Mouse (Mus musculus) CH12.LX (cell line): ENCODE measurements around the gene Picalm. TPM values are rescaled to one million over a fixed set of nuclear protein-coding genes. Genes with fewer than 3 reads are reported as not detected.

Experiments
- DNase-seq: peaks from one replicate; pipeline ENCODE4 v3.0.0-alpha.2; 2013; ENCODE audit errors: extremely low read depth
- H3K27ac ChIP-seq: 2 replicates; pipeline ENCODE4 v1.5.1; 2012; ENCODE audit warnings: low read depth, mild to moderate bottlenecking, control low read depth, moderate library complexity; ENCODE audit not compliant: insufficient read depth
- H3K27me3 ChIP-seq: replicated peaks from 2 replicates; pipeline ENCODE3; 2012; ENCODE audit warnings: inconsistent platforms
- H3K36me3 ChIP-seq, 2 experiments: replicated peaks in 1 of 2; 2 replicates each; pipeline versions ENCODE3 to v1.6.1; 2012; ENCODE audit warnings: inconsistent platforms in 1 of 2, low read length in 1 of 2, mild to moderate bottlenecking in 1 of 2, mixed read lengths in 1 of 2, moderate library complexity in 1 of 2; ENCODE audit not compliant: control insufficient read depth in 1 of 2, insufficient read depth in 1 of 2
- H3K4me1 ChIP-seq, 2 experiments: 2 replicates each; pipeline ENCODE4 v1.6.1; 2012; ENCODE audit warnings: inconsistent platforms in 1 of 2, moderate library complexity in 1 of 2; ENCODE audit not compliant: insufficient read depth in 2 of 2, control insufficient read depth in 1 of 2
- H3K4me2 ChIP-seq: 2 replicates; pipeline ENCODE4 v1.6.1; 2012; ENCODE audit warnings: low read depth, mild to moderate bottlenecking, control low read depth; ENCODE audit not compliant: poor library complexity, insufficient read depth, severe bottlenecking
- H3K4me3 ChIP-seq, 3 experiments: fragments of 150-350 bp in 1 of 3; sonication (generic) in 1 of 3; replicated peaks in 1 of 3; 2 replicates each; pipeline versions ENCODE3 to v1.5.1; 2011 to 2012; ENCODE audit warnings: low read depth in 2 of 3, low read length in 2 of 3, mild to moderate bottlenecking in 2 of 3, moderate library complexity in 2 of 3, control low read depth in 1 of 3, improper control_type of control experiment in 1 of 3, inconsistent platforms in 1 of 3, mixed read lengths in 1 of 3; ENCODE audit not compliant: poor library complexity in 1 of 3
- H3K79me2 ChIP-seq: replicated peaks from 2 replicates; pipeline ENCODE4 v1.6.1; 2012; ENCODE audit warnings: mild to moderate bottlenecking, moderate library complexity; ENCODE audit not compliant: control insufficient read depth, poor library complexity, insufficient read depth, severe bottlenecking; ENCODE audit errors: extremely low read depth
- H3K9ac ChIP-seq: 2 replicates; pipeline ENCODE4 v1.6.1; 2012; ENCODE audit warnings: low read depth, mild to moderate bottlenecking, control low read depth, moderate library complexity; ENCODE audit not compliant: insufficient read depth
- H3K9me3 ChIP-seq: replicated peaks from 2 replicates; pipeline ENCODE3; 2012; ENCODE audit warnings: low read length, inconsistent platforms, mixed read lengths
- BHLHE40 ChIP-seq: IDR thresholded peaks from 2 replicates; pipeline ENCODE4 v1.6.1; 2011; ENCODE audit warnings: mild to moderate bottlenecking, low read depth, low read length, improper control_type of control experiment
- CHD1 ChIP-seq: IDR thresholded peaks from 2 replicates; pipeline ENCODE4 v1.6.1; 2012; ENCODE audit warnings: low read depth, low read length, improper control_type of control experiment, inconsistent platforms
- CHD2 ChIP-seq: IDR thresholded peaks from 2 replicates; pipeline ENCODE4 v1.6.1; 2011; ENCODE audit warnings: low read length, improper control_type of control experiment
- CTCF ChIP-seq, 2 experiments: IDR thresholded peaks in 1 of 2; conservative IDR thresholded peaks in 1 of 2; 2 replicates each; pipeline ENCODE4 v1.5.1; 2011 to 2012; ENCODE audit warnings: low read depth in 2 of 2, low read length in 2 of 2, improper control_type of control experiment in 1 of 2, inconsistent platforms in 1 of 2, mild to moderate bottlenecking in 1 of 2, moderate library complexity in 1 of 2
- E2F4 ChIP-seq: IDR thresholded peaks from 2 replicates; pipeline ENCODE4 v1.6.1; 2011; ENCODE audit warnings: low read depth, low read length, improper control_type of control experiment; ENCODE audit not compliant: insufficient replicate concordance
- ELF1 ChIP-seq: IDR thresholded peaks from 2 replicates; pipeline ENCODE4 v1.6.1; 2014; ENCODE audit warnings: low read depth, mild to moderate bottlenecking, inconsistent platforms, low read length, improper control_type of control experiment
- EP300 ChIP-seq: IDR thresholded peaks from 2 replicates; pipeline ENCODE4 v1.6.1; 2011; ENCODE audit warnings: low read length, improper control_type of control experiment
- ETS1 ChIP-seq: conservative IDR thresholded peaks from 2 replicates; pipeline ENCODE4 v1.6.1; 2012; ENCODE audit warnings: low read depth, mild to moderate bottlenecking, inconsistent platforms, low read length, improper control_type of control experiment, moderate library complexity
- GABPA ChIP-seq: IDR thresholded peaks from 2 replicates; pipeline ENCODE4 v1.6.1; 2012; ENCODE audit warnings: low read depth, low read length, improper control_type of control experiment, inconsistent platforms; ENCODE audit not compliant: insufficient replicate concordance
- HCFC1 ChIP-seq: IDR thresholded peaks from 2 replicates; pipeline ENCODE4 v1.6.1; 2012; ENCODE audit warnings: low read depth, mild to moderate bottlenecking, inconsistent platforms, low read length, improper control_type of control experiment
- IRF4 ChIP-seq: IDR thresholded peaks from 2 replicates; pipeline ENCODE4 v1.6.1; 2014; ENCODE audit warnings: low read depth, mild to moderate bottlenecking, inconsistent platforms, low read length, improper control_type of control experiment
- JUN ChIP-seq: IDR thresholded peaks from 2 replicates; pipeline ENCODE4 v1.6.1; 2011; ENCODE audit warnings: low read depth, mild to moderate bottlenecking, low read length, improper control_type of control experiment, moderate library complexity; ENCODE audit not compliant: insufficient read depth
- JUND ChIP-seq: conservative IDR thresholded peaks from 2 replicates; pipeline ENCODE4 v1.6.1; 2011; ENCODE audit warnings: low read depth, low read length, improper control_type of control experiment
- KAT2A ChIP-seq: IDR thresholded peaks from 2 replicates; pipeline ENCODE4 v1.6.1; 2012; ENCODE audit warnings: low read length, improper control_type of control experiment, inconsistent platforms; ENCODE audit not compliant: insufficient replicate concordance
- MAFK ChIP-seq: IDR thresholded peaks from 2 replicates; pipeline ENCODE4 v1.6.1; 2011; ENCODE audit warnings: low read length, improper control_type of control experiment; ENCODE audit not compliant: insufficient replicate concordance
- MAX ChIP-seq: IDR thresholded peaks from 2 replicates; pipeline ENCODE4 v1.6.1; 2011; ENCODE audit warnings: low read length, improper control_type of control experiment
- MAZ ChIP-seq: IDR thresholded peaks from 2 replicates; pipeline ENCODE4 v1.6.1; 2012; ENCODE audit warnings: low read depth, mild to moderate bottlenecking, inconsistent platforms, low read length, improper control_type of control experiment, moderate library complexity
- MEF2A ChIP-seq: IDR thresholded peaks from 2 replicates; pipeline ENCODE4 v1.6.1; 2014; ENCODE audit warnings: low read depth, mild to moderate bottlenecking, inconsistent platforms, low read length, improper control_type of control experiment, borderline replicate concordance
- MXI1 ChIP-seq: IDR thresholded peaks from 2 replicates; pipeline ENCODE4 v1.6.1; 2011; ENCODE audit warnings: mild to moderate bottlenecking, low read depth, low read length, improper control_type of control experiment
- MYC ChIP-seq: IDR thresholded peaks from 2 replicates; pipeline ENCODE4 v1.6.1; 2011; ENCODE audit warnings: low read depth, mild to moderate bottlenecking, improper control_type of control experiment, low read length
- NELFE ChIP-seq: IDR thresholded peaks from 2 replicates; pipeline ENCODE4 v1.6.1; 2011; ENCODE audit warnings: low read depth, low read length, improper control_type of control experiment
- NRF1 ChIP-seq: IDR thresholded peaks from 2 replicates; pipeline ENCODE4 v1.6.1; 2014; ENCODE audit warnings: low read depth, mild to moderate bottlenecking, inconsistent platforms, low read length, improper control_type of control experiment, moderate library complexity
- PAX5 ChIP-seq: IDR thresholded peaks from 2 replicates; pipeline ENCODE4 v1.6.1; 2012; ENCODE audit warnings: low read length, inconsistent platforms, mixed read lengths
- POLR2A ChIP-seq: IDR thresholded peaks from 2 replicates; pipeline ENCODE4 v1.6.1; 2011; ENCODE audit warnings: low read depth, mild to moderate bottlenecking, improper control_type of control experiment, low read length
- POLR2AphosphoS2 ChIP-seq: IDR thresholded peaks from 2 replicates; pipeline ENCODE4 v1.6.1; 2011; ENCODE audit warnings: low read depth, low read length, improper control_type of control experiment
- RAD21 ChIP-seq: IDR thresholded peaks from 2 replicates; pipeline ENCODE4 v1.6.1; 2011; ENCODE audit warnings: low read depth, mild to moderate bottlenecking, low read length, improper control_type of control experiment, moderate library complexity
- RCOR1 ChIP-seq: conservative IDR thresholded peaks from 2 replicates; pipeline ENCODE4 v1.6.1; 2012; ENCODE audit warnings: low read depth, mild to moderate bottlenecking, inconsistent platforms, low read length, improper control_type of control experiment
- SIN3A ChIP-seq: IDR thresholded peaks from 2 replicates; pipeline ENCODE4 v1.6.1; 2012; ENCODE audit warnings: low read length, improper control_type of control experiment, inconsistent platforms
- SMC3 ChIP-seq: IDR thresholded peaks from 2 replicates; pipeline ENCODE4 v1.6.1; 2011; ENCODE audit warnings: low read depth, low read length, improper control_type of control experiment
- TBP ChIP-seq: conservative IDR thresholded peaks from 2 replicates; pipeline ENCODE4 v1.6.1; 2011; ENCODE audit warnings: low read depth, low read length, improper control_type of control experiment
- TCF12 ChIP-seq: IDR thresholded peaks from 2 replicates; pipeline ENCODE4 v1.6.1; 2014; ENCODE audit warnings: low read depth, mild to moderate bottlenecking, inconsistent platforms, low read length, improper control_type of control experiment
- UBTF ChIP-seq: IDR thresholded peaks from 2 replicates; pipeline ENCODE4 v1.6.1; 2012; ENCODE audit warnings: low read depth, mild to moderate bottlenecking, inconsistent platforms, low read length, improper control_type of control experiment, moderate library complexity
- USF1 ChIP-seq: IDR thresholded peaks from 2 replicates; pipeline ENCODE4 v1.6.1; 2014; ENCODE audit warnings: low read depth, mild to moderate bottlenecking, inconsistent platforms, low read length, improper control_type of control experiment
- USF2 ChIP-seq: conservative IDR thresholded peaks from 2 replicates; pipeline ENCODE4 v1.6.1; 2011; ENCODE audit warnings: low read depth, low read length, improper control_type of control experiment
- ZC3H11A ChIP-seq: IDR thresholded peaks from 2 replicates; pipeline ENCODE4 v1.6.1; 2012; ENCODE audit warnings: low read depth, mild to moderate bottlenecking, inconsistent platforms, low read length, improper control_type of control experiment
- ZKSCAN1 ChIP-seq: IDR thresholded peaks from 2 replicates; pipeline ENCODE4 v1.6.1; 2012; ENCODE audit warnings: low read depth, inconsistent platforms, low read length, improper control_type of control experiment, borderline replicate concordance
- ZMIZ1 ChIP-seq: IDR thresholded peaks from 2 replicates; pipeline ENCODE4 v1.6.1; 2012; ENCODE audit warnings: low read depth, mild to moderate bottlenecking, inconsistent platforms, low read length, improper control_type of control experiment
- ZNF384 ChIP-seq: IDR thresholded peaks from 2 replicates; pipeline ENCODE4 v1.6.1; 2012; ENCODE audit warnings: low read depth, low read length, improper control_type of control experiment, inconsistent platforms
- dilution Hi-C: fragments of 300-500 bp; cut with MboI; formaldehyde crosslinking; loops from 2 replicates; pipeline ENCODE4 v1.14.3; 2020; ENCODE audit warnings: low sequenced_read_pairs; ENCODE audit not compliant: extremely low pct_unique_long_range_greater_than_20kb, extremely low pct_ligation_motif_present
- in situ Hi-C: fragments of 300-500 bp; cut with MboI; formaldehyde crosslinking; loops from 3 replicates; pipeline ENCODE4 v1.14.3; 2019; ENCODE audit warnings: low sequenced_read_pairs, low pct_ligation_motif_present, low pct_unique_long_range_greater_than_20kb, mixed read lengths
- polyA plus RNA-seq: library from polyadenylated mRNA; unstranded; fragments of >175 nt; gene quantifications from 2 replicates; pipeline ENCODE4 v1.2.1, GENCODE M21; 2012; ENCODE audit warnings: low read depth; ENCODE audit not compliant: insufficient read length
- total RNA-seq, 2 experiments: library from RNA; depleted of rRNA; stranded (reverse); fragments of 300-350 nt in 1 of 2; fragments of >200 nt in 1 of 2; gene quantifications; 2 replicates each; pipeline ENCODE4 v1.2.3; 2012 to 2014

The Picalm gene
- total and polyA plus RNA-seq, 3 experiments = 27.6 to 94.3 (median 53.4) TPM

DNA sequence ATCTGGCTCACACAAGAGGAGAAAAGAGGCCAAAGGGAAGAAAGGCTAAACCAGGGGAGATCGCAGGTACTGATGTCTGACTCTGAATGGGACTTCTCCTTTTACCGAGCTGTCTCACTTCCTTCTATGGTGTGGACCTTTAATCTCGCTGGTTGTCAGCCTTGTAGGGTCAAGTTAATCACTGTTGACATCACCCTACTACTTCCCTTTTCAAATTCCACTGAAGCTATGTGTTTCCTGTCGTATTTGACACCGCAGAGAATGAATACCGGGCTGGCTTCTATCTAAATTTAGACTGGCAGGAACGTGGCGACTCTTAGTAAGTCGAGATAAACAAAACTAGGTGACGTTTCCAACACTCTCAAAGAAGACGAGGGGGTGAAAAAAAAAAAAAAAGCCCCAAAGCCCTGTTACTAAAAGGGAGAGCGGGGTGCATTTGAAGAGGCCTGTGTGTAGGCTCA, 712 bp upstream of the Picalm start:
- peak overlapping the region; percentile 63 to 78 (median 67) for H3K4me3 ChIP-seq
- peak; percentile 92 for DNase-seq
- H3K4me1 ChIP-seq = peaks cover 2 to 30% of the 10 kb centered on the region in 2 experiments
- dilution Hi-C loops = no loop called here
- peaks cover 32% of the 10 kb centered on the region for H3K79me2 ChIP-seq
- peak overlapping the region; percentile 67 for H3K27ac ChIP-seq
- no peaks in the 10 kb centered on the region for H3K36me3 ChIP-seq
- TF ChIP-seq RCOR1 = no peak
- TF ChIP-seq CHD1 = no peak
- no peak for TF ChIP-seq NRF1
- no peak for TF ChIP-seq ZKSCAN1
- no peak for TF ChIP-seq MAX
- peak; percentile 55 for TF ChIP-seq ELF1
- TF ChIP-seq PAX5 = no peak
- TF ChIP-seq TBP = peak; percentile 83
- TF ChIP-seq BHLHE40 = no peak
- peak; percentile 49 for TF ChIP-seq HCFC1
- TF ChIP-seq UBTF = no peak
- TF ChIP-seq ZC3H11A = no peak
- TF ChIP-seq CTCF (conservative IDR thresholded peaks at IDR 0.05 in 1 of 2, IDR thresholded peaks at IDR 0.05 in 1 of 2; ENCODE audit: low read depth in 2 of 2, low read length in 2 of 2) = no peak
- no peak for TF ChIP-seq GABPA
- no peak for TF ChIP-seq MAFK
- peak; percentile 70 for TF ChIP-seq EP300
- TF ChIP-seq ZNF384 = 0 out of 2 replicates have a peak, but pooled peaks have one; percentile 57
- TF ChIP-seq ETS1 = peak; percentile 56
- TF ChIP-seq USF2 = no peak
- peak; percentile 55; the same call in 1 of the 2 replicates for TF ChIP-seq POLR2A
- TF ChIP-seq RAD21 = no peak; the same call in 1 of the 2 replicates
- TF ChIP-seq IRF4 = peak; percentile 55; the same call in 1 of the 2 replicates
- TF ChIP-seq POLR2AphosphoS2 = no peak
- no peak; the same call in 1 of the 2 replicates for TF ChIP-seq MYC
- no peak for TF ChIP-seq MAZ
- TF ChIP-seq KAT2A = no peak
- peak; percentile 16; the same call in 1 of the 2 replicates for TF ChIP-seq SMC3
- TF ChIP-seq MXI1 = no peak
- TF ChIP-seq USF1 = no peak
- no peak for TF ChIP-seq ZMIZ1
- peak; percentile 37; the same call in 1 of the 2 replicates for TF ChIP-seq JUN
- TF ChIP-seq E2F4 = no peak
- peak; percentile 53 for TF ChIP-seq MEF2A
- peak; percentile 95 for TF ChIP-seq SIN3A
- no peak for TF ChIP-seq CHD2
- TF ChIP-seq NELFE = no peak
- no peak; the same call in 1 of the 2 replicates for TF ChIP-seq JUND
- TF ChIP-seq TCF12 = peak; percentile 60
- peak overlapping the region; percentile 94 for H3K9ac ChIP-seq
- in situ Hi-C loops = no loop called here
- no peaks in the 10 kb centered on the region for H3K27me3 ChIP-seq
- no peaks in the 10 kb centered on the region for H3K9me3 ChIP-seq
- H3K4me2 ChIP-seq = peak overlapping the region; percentile 65
